Mouse (Mus musculus): ENCODE measurements around the gene Spag6.

- TF ChIP-seq POLR2A (IDR thresholded peaks at IDR 0.05; ENCODE audit: low read depth, low read length) (no peak), CTCF (conservative IDR thresholded peaks at IDR 0.05; ENCODE audit: insufficient read depth, insufficient read length, low read depth, low read length) (no peak)
These were observed 103.9 kb downstream of the Spag6 start for GRCm38 (mm10) chr2:18797776-18798175.
